Mouse (Mus musculus) liver, embryonic 13.5 days (tissue): ENCODE results near the gene Tspyl2. TPM values are rescaled to one million over a fixed set of nuclear protein-coding genes. Genes with fewer than 3 reads are reported as not detected.

Experiments used
- polyA plus RNA-seq: library from polyadenylated mRNA; unstranded; fragments of >200 nt; fragmentation: Nextera tagmentation; extraction: Ambion mirVana; gene quantifications from 2 replicates; pipeline ENCODE4 v1.2.1, GENCODE M21; 2015

Gene Tspyl2
- polyA plus RNA-seq, 1 experiment from 2014 or later = 6.1 TPM

Other genes with a start within 250 kb of the Tspyl2 start
- gene Iqsec2, start 198.2 kb downstream of the Tspyl2 start, polyA plus RNA-seq = 0.51 and 0.60 TPM in 2 replicates
- 18.2 and 25.7 TPM in 2 replicates for gene Kdm5c, start 109.4 kb downstream of the Tspyl2 start, polyA plus RNA-seq
- gene Kantr, start 14.9 kb downstream of the Tspyl2 start, polyA plus RNA-seq = 2.5 and 2.9 TPM in 2 replicates
- 0.17 and 0.24 TPM in 2 replicates for gene Gpr173, start 26.3 kb upstream of the Tspyl2 start, polyA plus RNA-seq
- not detected in 2 replicates for gene Cldn34a, start 220.9 kb upstream of the Tspyl2 start, polyA plus RNA-seq